Mouse (Mus musculus): Measurements from ENCODE around the gene Clps. TPM values are rescaled to one million over a fixed set of nuclear protein-coding genes. Genes with fewer than 3 reads are reported as not detected.

The Clps gene
- total RNA-seq (2012; rRNA removed) (not detected in 2 replicates), total RNA-seq (2014; rRNA removed) (not detected in 2 replicates), polyA plus RNA-seq (2012; ENCODE audit: insufficient read length, low read depth) (not detected in 2 replicates)

DNA sequence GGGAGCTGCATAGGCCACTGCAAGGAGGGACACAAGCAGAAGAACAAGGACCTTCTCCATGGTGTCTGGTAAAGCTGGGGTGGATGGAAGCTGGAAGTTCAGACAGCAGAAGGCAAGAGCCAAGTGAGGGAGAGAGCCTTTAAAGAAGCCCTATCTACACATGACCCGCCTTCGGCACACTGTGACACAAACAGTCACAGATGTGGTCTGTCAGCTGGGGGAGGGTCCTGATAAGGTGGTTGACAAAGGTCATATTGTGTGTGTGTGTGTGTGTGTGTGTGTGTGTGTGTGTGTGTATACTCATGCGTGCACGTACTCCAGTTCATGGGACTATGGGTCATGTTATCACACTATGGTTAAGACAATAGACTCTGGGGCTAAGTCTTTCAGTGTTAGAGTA is at the start of gene Clps:
TSS of gene Clps (minus strand) at position 169 of the 400 bp plus-strand sequence.
- Histone ChIP-seq H3K4me1 (ENCODE audit: control insufficient read depth in 1 of 2, insufficient read depth in 2 of 2) (peaks cover 0 to 16% of the 10 kb centered on the region in 2 experiments; a peak in 2 of 4 replicates), H3K4me2 (ENCODE audit: insufficient read depth, low read depth, poor library complexity, severe bottlenecking) (no peak within 1 kb of the TSS), H3K9me3 (replicated peaks; ENCODE audit: low read length) (peaks cover 3% of the 10 kb centered on the region), H3K4me3 (replicated peaks in 1 of 3; ENCODE audit: low read depth in 2 of 3, low read length in 2 of 3, poor library complexity in 1 of 3) (no peak within 1 kb of the TSS), H3K79me2 (replicated peaks; ENCODE audit: control insufficient read depth, extremely low read depth, insufficient read depth, poor library complexity, severe bottlenecking) (no peaks in the 10 kb centered on the region), H3K27ac (ENCODE audit: insufficient read depth, low read depth) (no peak within 1 kb of the TSS), H3K9ac (ENCODE audit: insufficient read depth, low read depth) (no peak within 1 kb of the TSS), H3K27me3 (replicated peaks) (peaks cover 25% of the 10 kb centered on the region), H3K36me3 (replicated peaks in 1 of 2; ENCODE audit: control insufficient read depth in 1 of 2, insufficient read depth in 1 of 2, low read length in 1 of 2) (no peaks in the 10 kb centered on the region)
- no peak for TF ChIP-seq ZKSCAN1 (IDR thresholded peaks at IDR 0.05; ENCODE audit: borderline replicate concordance, low read depth, low read length)
- no peak for TF ChIP-seq MAFK (IDR thresholded peaks at IDR 0.05; ENCODE audit: insufficient replicate concordance, low read length)
- TF ChIP-seq ETS1 (conservative IDR thresholded peaks at IDR 0.05; ENCODE audit: low read depth, low read length), result no peak
- TF ChIP-seq MEF2A (IDR thresholded peaks at IDR 0.05; ENCODE audit: borderline replicate concordance, low read depth, low read length), result no peak
- TF ChIP-seq CTCF (conservative IDR thresholded peaks at IDR 0.05 in 1 of 2, IDR thresholded peaks at IDR 0.05 in 1 of 2; ENCODE audit: low read depth in 2 of 2, low read length in 2 of 2), result no peak
- TF ChIP-seq MAX (IDR thresholded peaks at IDR 0.05; ENCODE audit: low read length), result no peak
- TF ChIP-seq EP300 (IDR thresholded peaks at IDR 0.05; ENCODE audit: low read length), result no peak
- TF ChIP-seq UBTF (IDR thresholded peaks at IDR 0.05; ENCODE audit: low read depth, low read length), result no peak
- TF ChIP-seq GABPA (IDR thresholded peaks at IDR 0.05; ENCODE audit: insufficient replicate concordance, low read depth, low read length), result no peak
- TF ChIP-seq IRF4 (IDR thresholded peaks at IDR 0.05; ENCODE audit: low read depth, low read length), result no peak
- no peak for TF ChIP-seq CHD1 (IDR thresholded peaks at IDR 0.05; ENCODE audit: low read depth, low read length)
- TF ChIP-seq MAZ (IDR thresholded peaks at IDR 0.05; ENCODE audit: low read depth, low read length), result no peak
- TF ChIP-seq NELFE (IDR thresholded peaks at IDR 0.05; ENCODE audit: low read depth, low read length), result no peak
- TF ChIP-seq E2F4 (IDR thresholded peaks at IDR 0.05; ENCODE audit: insufficient replicate concordance, low read depth, low read length), result no peak
- no peak for TF ChIP-seq ELF1 (IDR thresholded peaks at IDR 0.05; ENCODE audit: low read depth, low read length)
- in situ Hi-C loops (cut with MboI; ENCODE audit: low pct_ligation_motif_present, low pct_unique_long_range_greater_than_20kb, low sequenced_read_pairs) (no loop called here), dilution Hi-C loops (cut with MboI; ENCODE audit: extremely low pct_ligation_motif_present, extremely low pct_unique_long_range_greater_than_20kb, low sequenced_read_pairs) (no loop called here)
- no peak for DNase-seq (ENCODE audit: extremely low read depth)

DNA sequence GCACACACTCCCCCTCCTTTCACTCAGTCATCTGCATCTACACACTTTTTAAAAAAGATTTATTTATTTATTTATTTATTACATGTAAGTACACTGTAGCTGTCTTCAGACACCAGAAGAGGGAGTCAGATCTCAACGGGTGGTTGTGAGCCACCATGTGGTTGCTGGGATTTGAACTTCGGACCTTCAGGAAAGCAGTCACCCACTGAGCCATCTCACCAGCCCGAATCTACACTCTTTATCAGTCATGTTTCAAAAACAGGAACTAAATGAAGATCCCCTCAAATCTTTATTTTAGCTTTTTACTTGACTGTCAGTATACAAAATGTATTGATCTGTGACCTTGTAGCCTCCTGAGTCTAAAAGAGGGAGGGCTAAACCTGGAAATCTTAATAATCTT is 49.0 kb upstream of the Clps start:
- Histone ChIP-seq H3K4me1 (ENCODE audit: control insufficient read depth in 1 of 2, insufficient read depth in 2 of 2) (no peaks in the 10 kb centered on the region), H3K9me3 (replicated peaks; ENCODE audit: low read length) (no peaks in the 10 kb centered on the region), H3K27ac (ENCODE audit: insufficient read depth, low read depth) (no peak overlapping the region), H3K27me3 (replicated peaks) (no peaks in the 10 kb centered on the region), H3K9ac (ENCODE audit: insufficient read depth, low read depth) (no peak overlapping the region), H3K4me2 (ENCODE audit: insufficient read depth, low read depth, poor library complexity, severe bottlenecking) (no peak overlapping the region), H3K79me2 (replicated peaks; ENCODE audit: control insufficient read depth, extremely low read depth, insufficient read depth, poor library complexity, severe bottlenecking) (peaks cover 51% of the 10 kb centered on the region), H3K36me3 (replicated peaks in 1 of 2; ENCODE audit: control insufficient read depth in 1 of 2, insufficient read depth in 1 of 2, low read length in 1 of 2) (peaks cover 40 to 79% of the 10 kb centered on the region in 2 experiments), H3K4me3 (replicated peaks in 1 of 3; ENCODE audit: low read depth in 2 of 3, low read length in 2 of 3, poor library complexity in 1 of 3) (no peak overlapping the region)
- no peak for DNase-seq (ENCODE audit: extremely low read depth)
- in situ Hi-C loops (cut with MboI; ENCODE audit: low pct_ligation_motif_present, low pct_unique_long_range_greater_than_20kb, low sequenced_read_pairs) (no loop called here), dilution Hi-C loops (cut with MboI; ENCODE audit: extremely low pct_ligation_motif_present, extremely low pct_unique_long_range_greater_than_20kb, low sequenced_read_pairs) (no loop called here)
- TF ChIP-seq JUND (conservative IDR thresholded peaks at IDR 0.05; ENCODE audit: low read depth, low read length) (no peak), MEF2A (IDR thresholded peaks at IDR 0.05; ENCODE audit: borderline replicate concordance, low read depth, low read length) (no peak), USF2 (conservative IDR thresholded peaks at IDR 0.05; ENCODE audit: low read depth, low read length) (no peak), ZNF384 (IDR thresholded peaks at IDR 0.05; ENCODE audit: low read depth, low read length) (no peak), CTCF (conservative IDR thresholded peaks at IDR 0.05 in 1 of 2, IDR thresholded peaks at IDR 0.05 in 1 of 2; ENCODE audit: low read depth in 2 of 2, low read length in 2 of 2) (no peak), RAD21 (IDR thresholded peaks at IDR 0.05; ENCODE audit: low read depth, low read length) (no peak), MYC (IDR thresholded peaks at IDR 0.05; ENCODE audit: low read depth, low read length) (no peak)
